Mouse (Mus musculus): Measurements from ENCODE around the gene Hnf4a.
A peak's percentile ranks its signal among the peaks of the same experiment; 100 is the strongest.

GRCm38 (mm10) chr2:163592084-163592483 lies 85.5 kb downstream of the Hnf4a start:
- TF ChIP-seq TBP (conservative IDR thresholded peaks at IDR 0.05; ENCODE audit: low read depth, low read length) (no peak), ZNF384 (IDR thresholded peaks at IDR 0.05; ENCODE audit: low read depth, low read length) (0 out of 2 replicates have a peak, but pooled peaks have one; percentile 22)
